In genomic region chr1:86742896-86743295, GRCm38 (mm10) we compare ENCODE assay signal across 16 mouse cellular contexts.
"Had no signal": no experiment of that assay in that cellular context is flagged by ENCODE, and none has a peak within 500 bp of the region (broad histone marks: within the 10 kb centered on the region; RNA-seq: fewer than 3 reads in every experiment).

No protein-coding gene starts in this region.

- H3K27ac ChIP-seq: limb, embryonic 13.5 days; liver, embryonic 13.5 days; stomach, embryonic 15.5 days had no signal

- DNase-seq: kidney, adult 18-20 months; kidney, adult 9 months; kidney, postnatal 14 days; kidney, postnatal 4 days; left cerebral cortex, postnatal 4 days; liver, embryonic 13.5 days; lung, embryonic 14.5 days; lung, postnatal 10 days; lung, postnatal 4 days; midbrain, embryonic 14.5 days; right cerebral cortex, postnatal 25 days; spleen, adult 18-20 months; thymus, postnatal 25 days had no signal

- H3K27me3 ChIP-seq: limb, embryonic 13.5 days; liver, embryonic 13.5 days; stomach, embryonic 15.5 days had no signal

- H3K4me2 ChIP-seq: limb, embryonic 13.5 days; liver, embryonic 13.5 days; lung, embryonic 14.5 days; midbrain, embryonic 11.5 days; stomach, embryonic 15.5 days had no signal

- H3K4me1 ChIP-seq: limb, embryonic 13.5 days; stomach, embryonic 15.5 days had no signal

- H3K36me3 ChIP-seq: stomach, embryonic 15.5 days had no signal

- H3K4me3 ChIP-seq: limb, embryonic 13.5 days; liver, embryonic 13.5 days; stomach, embryonic 15.5 days had no signal

- H3K9ac ChIP-seq: limb, embryonic 13.5 days; liver, embryonic 13.5 days; lung, embryonic 14.5 days; stomach, embryonic 15.5 days had no signal

- H3K9me3 ChIP-seq: limb, embryonic 13.5 days; liver, embryonic 13.5 days; stomach, embryonic 15.5 days had no signal
